Mouse (Mus musculus) Patski (cell line): Measurements from ENCODE around the gene Tgif2. TPM values are rescaled to one million over a fixed set of nuclear protein-coding genes. Genes with fewer than 3 reads are reported as not detected.

Experiments
- ATAC-seq: fragments of 100-300 bp; one replicate; pipeline ENCODE4 v1.8.0; 2021
- CTCF ChIA-PET: fragments of 350-600 bp; sonication (Branson Sonifier 250); formaldehyde crosslinking; loops from one replicate; lab custom pipeline; 2022; ENCODE audit warnings: inconsistent platforms; lab: Charles Lee
- POLR2A ChIA-PET: fragments of 350-600 bp; sonication (Branson Sonifier 250); formaldehyde crosslinking; loops from one replicate; lab custom pipeline; 2022; ENCODE audit warnings: antibody characterized with exemption, inconsistent platforms; lab: Charles Lee
- DNase-seq: peaks from one replicate; pipeline ENCODE4 v3.0.0-alpha.2; 2011; ENCODE audit warnings: low read depth, low spot score
- H3K27me3 ChIP-seq: fragments of 371-371 bp; one replicate; pipeline ENCODE4 v1.5.1; 2021
- CTCF ChIP-seq: fragments of 100-300 bp; IDR thresholded peaks from one replicate; pipeline ENCODE4 v1.5.1; 2021
- in situ Hi-C: fragments of 300-500 bp; cut with MboI; formaldehyde crosslinking; loops from 3 replicates; pipeline ENCODE4 v1.11.1; 2018; ENCODE audit warnings: low pct_unique_long_range_greater_than_20kb, mixed read lengths
- polyA plus RNA-seq: library from polyadenylated mRNA; unstranded; gene quantifications from one replicate; pipeline ENCODE4 v1.2.3, GENCODE M21; 2021

Gene Tgif2
- polyA plus RNA-seq, 1 experiment from 2014 or later: 10.0 TPM

DNA sequence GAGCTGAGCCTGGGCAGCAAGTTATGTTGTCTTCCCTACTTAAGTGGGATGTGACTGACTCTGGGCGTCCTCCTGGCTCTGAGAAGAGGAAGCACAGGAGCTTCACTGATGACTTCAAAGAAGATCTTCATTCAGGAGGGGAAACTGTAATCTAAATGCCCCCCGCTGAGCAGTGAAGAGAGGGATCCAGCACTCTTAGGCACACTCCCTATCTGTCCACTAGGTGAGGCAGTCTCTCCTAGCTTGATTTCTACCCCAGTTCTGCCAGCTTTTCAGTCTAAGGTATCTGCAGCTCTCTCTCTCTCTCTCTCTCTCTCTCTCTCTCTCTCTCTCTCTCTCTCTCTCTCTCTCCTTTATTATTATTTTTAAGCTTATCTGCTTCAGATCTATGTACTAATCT lies 63.6 kb downstream of the Tgif2 start:
- peak; percentile 66 for TF ChIP-seq CTCF
- CTCF ChIA-PET: interaction anchor here (0.7 to 1.8 kb wide), 10 partner anchors 9 to 224 kb away, joined by 3 to 4 read pairs (median 3); no protein-coding TSS in a partner anchor
- H3K27me3 ChIP-seq: no peaks in the 10 kb centered on the region
- DNase-seq: no peak
- POLR2A ChIA-PET: interaction anchor here (0.5 kb wide), 1 partner anchor 254 kb away, joined by 3 read pairs; no protein-coding TSS in a partner anchor
- in situ Hi-C loops: no loop called here
- ATAC-seq: no peak

Other genes starting within 250 kb of the Tgif2 start
- gene Dlgap4, start 226.3 kb upstream of the Tgif2 start, polyA plus RNA-seq: 44.7 TPM
- 38.7 TPM for gene Myl9, start 64.6 kb upstream of the Tgif2 start, polyA plus RNA-seq
- gene 4930518I15Rik, start 17.9 kb downstream of the Tgif2 start, polyA plus RNA-seq: 0.82 TPM
- gene Rab5if, start 23.1 kb downstream of the Tgif2 start, polyA plus RNA-seq: 206 TPM
- gene Sla2, start 47.2 kb downstream of the Tgif2 start, polyA plus RNA-seq: 0.09 TPM
- 73.5 TPM for gene Ndrg3, start 152.0 kb downstream of the Tgif2 start, polyA plus RNA-seq
- 27.2 TPM for gene Dsn1, start 167.1 kb downstream of the Tgif2 start, polyA plus RNA-seq
- 35.3 TPM for gene Soga1, start 239.2 kb downstream of the Tgif2 start, polyA plus RNA-seq
- 0.33 TPM for gene Tldc2, start 247.0 kb downstream of the Tgif2 start, polyA plus RNA-seq